Mouse (Mus musculus) hindbrain, embryonic 14.5 days (tissue): ENCODE measurements at regions not wholly inside any gene's neighbourhood (a gene's known extent, or its start where the extent isn't known, plus 50 kb on each side); places are given as distances from the start of the nearest gene placed in this dataset.

Source experiments
- ATAC-seq: fragments of 200-750 bp; cut with Nextera tagmentation; 2 replicates; pipeline ENCODE4 v1.8.0; 2017; ENCODE audit warnings: moderate number of reproducible peaks, mild to moderate bottlenecking, moderate TSS enrichment, moderate library complexity; ENCODE audit not compliant: low FRiP score
- DNase-seq: peaks from one replicate; pipeline ENCODE4 v3.0.0-alpha.2; 2015; ENCODE audit warnings: low spot score
- H3K27ac ChIP-seq: fragments of 300-500 bp; sonication (generic); 2 replicates; pipeline ENCODE4 v1.5.1; 2014; ENCODE audit warnings: mild to moderate bottlenecking, moderate library complexity
- H3K27me3 ChIP-seq: fragments of 300-500 bp; sonication (generic); 2 replicates; pipeline ENCODE4 v1.6.1; 2014; ENCODE audit warnings: mild to moderate bottlenecking, low read length, mixed read lengths; ENCODE audit not compliant: control insufficient read depth, insufficient read depth
- H3K36me3 ChIP-seq: fragments of 300-500 bp; sonication (generic); replicated peaks from 2 replicates; pipeline ENCODE4 v1.6.1; 2014; ENCODE audit not compliant: control insufficient read depth, insufficient read depth
- H3K4me1 ChIP-seq: fragments of 300-500 bp; sonication (generic); replicated peaks from 2 replicates; pipeline ENCODE4 v1.6.1; 2014; ENCODE audit warnings: antibody characterized with exemption, low read length, mixed read lengths; ENCODE audit not compliant: control insufficient read depth, insufficient read depth
- H3K4me2 ChIP-seq: fragments of 300-500 bp; sonication (generic); replicated peaks from 2 replicates; pipeline ENCODE4 v1.6.1; 2014; ENCODE audit warnings: mild to moderate bottlenecking, moderate library complexity
- H3K4me3 ChIP-seq: fragments of 300-500 bp; sonication (generic); replicated peaks from 2 replicates; pipeline ENCODE4 v1.5.1; 2014; ENCODE audit warnings: mild to moderate bottlenecking, low read length
- H3K9ac ChIP-seq: fragments of 300-500 bp; sonication (generic); 2 replicates; pipeline ENCODE4 v1.6.1; 2014
- H3K9me3 ChIP-seq: fragments of 300-500 bp; sonication (generic); 2 replicates; pipeline ENCODE4 v1.6.1; 2016; ENCODE audit warnings: low read length; ENCODE audit not compliant: control insufficient read depth
- WGBS: fragments of 180-500 bp; shearing (Covaris S2); extraction: QIAGEN DNeasy Blood & Tissue Kit; methylation state at CpG from one replicate; pipeline ENCODE4 v1.1.7; 2014; 5-methylcytosine and 5-hydroxymethylcytosine counted together

GRCm38 (mm10) chr3:14952169-14952729 lies 66.2 kb downstream of the Car2 start:
- H3K36me3 ChIP-seq = no peaks in the 10 kb centered on the region
- no peaks in the 10 kb centered on the region for H3K9me3 ChIP-seq
- no peak overlapping the region for H3K27ac ChIP-seq
- DNase-seq (no peak), ATAC-seq (no peak)
- H3K4me3 ChIP-seq = no peak overlapping the region
- 85% methylated on average over 3 of the region's 3 CpGs for WGBS
- H3K4me2 ChIP-seq = no peak overlapping the region
- no peaks in the 10 kb centered on the region for H3K4me1 ChIP-seq
- H3K27me3 ChIP-seq = no peaks in the 10 kb centered on the region
- H3K9ac ChIP-seq = no peak overlapping the region

DNA sequence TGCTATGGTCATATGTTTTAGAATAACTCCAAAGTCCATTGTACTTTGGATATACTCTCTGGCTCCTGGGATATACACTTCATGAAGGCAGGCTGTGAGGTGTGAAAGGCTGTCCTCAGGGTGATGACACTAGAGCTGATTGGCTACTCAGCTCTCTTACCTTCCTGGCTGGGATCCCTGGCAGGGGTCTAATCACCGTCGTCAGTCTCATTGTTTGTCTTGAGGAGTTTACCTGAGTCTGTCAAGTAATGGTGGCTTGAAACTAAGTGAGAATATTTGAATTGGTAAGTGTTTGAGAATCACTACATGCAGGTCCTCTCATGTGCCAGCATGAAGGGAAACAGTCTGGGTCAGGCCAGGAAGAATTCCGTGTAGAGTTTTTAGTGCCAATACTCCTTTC lies 66.9 kb downstream of the Car2 start:
- Histone ChIP-seq H3K27me3 (no peaks in the 10 kb centered on the region), H3K4me2 (no peak overlapping the region), H3K27ac (no peak overlapping the region), H3K9me3 (no peaks in the 10 kb centered on the region), H3K36me3 (no peaks in the 10 kb centered on the region), H3K4me1 (no peaks in the 10 kb centered on the region), H3K4me3 (no peak overlapping the region), H3K9ac (no peak overlapping the region)
- DNase-seq (no peak), ATAC-seq (no peak)
- WGBS = 69% methylated on average over 3 of the region's 3 CpGs

- 86% methylated on average over 1 of the region's 1 CpGs for WGBS
- no peaks in the 10 kb centered on the region for H3K36me3 ChIP-seq
- no peak overlapping the region for H3K27ac ChIP-seq
- H3K27me3 ChIP-seq = no peaks in the 10 kb centered on the region
- H3K4me1 ChIP-seq = no peaks in the 10 kb centered on the region
- ATAC-seq = no peak
- DNase-seq = no peak
- H3K9ac ChIP-seq = no peak overlapping the region
- no peak overlapping the region for H3K4me3 ChIP-seq
- no peak overlapping the region for H3K4me2 ChIP-seq
- H3K9me3 ChIP-seq = no peaks in the 10 kb centered on the region
Observed at GRCm38 (mm10) chr3:14957481-14957880, 71.4 kb downstream of the Car2 start.

DNA sequence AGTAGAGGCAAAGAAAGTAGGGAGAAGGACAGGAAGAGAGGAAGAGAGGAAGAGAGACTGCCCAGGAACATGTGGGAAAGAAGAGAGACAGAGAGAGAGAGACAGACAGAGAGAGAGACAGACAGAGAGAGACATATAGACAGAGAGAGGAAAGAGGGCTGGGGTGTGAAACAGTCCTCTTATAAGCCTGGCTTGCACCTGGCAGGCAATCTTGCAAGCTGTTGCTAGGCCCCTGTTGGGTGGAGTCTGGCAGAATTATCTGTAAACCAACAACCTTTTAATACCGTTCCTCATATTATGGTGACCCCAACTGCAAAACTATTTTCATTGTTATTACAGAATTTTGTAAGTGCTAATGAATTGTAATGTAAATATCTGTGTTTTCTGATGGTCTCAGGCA lies 72.2 kb downstream of the Car2 start:
- H3K9ac ChIP-seq = no peak overlapping the region

DNA sequence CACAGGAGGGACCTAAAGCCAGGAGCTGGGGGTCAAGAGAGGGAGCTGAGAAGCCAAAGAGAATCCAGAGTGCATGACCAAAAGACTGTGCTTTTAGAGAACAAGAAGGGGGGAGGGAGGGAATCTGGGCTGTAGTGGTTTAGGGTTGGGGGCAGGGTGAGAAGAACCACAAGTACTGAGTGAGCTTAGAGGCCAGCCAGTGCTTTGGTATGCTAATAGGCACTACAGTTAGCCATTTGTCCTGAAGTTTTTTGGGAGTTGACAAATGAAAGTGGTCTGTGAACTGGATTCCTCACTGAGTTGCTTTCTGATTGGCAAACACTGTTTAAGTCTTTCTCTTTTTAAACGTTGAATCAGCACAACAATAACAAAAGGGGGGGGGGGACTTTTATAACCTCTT lies 73.5 kb downstream of the Car2 start:
- Histone ChIP-seq H3K36me3 (no peaks in the 10 kb centered on the region), H3K27me3 (no peaks in the 10 kb centered on the region), H3K4me1 (no peaks in the 10 kb centered on the region), H3K4me2 (no peak overlapping the region), H3K4me3 (no peak overlapping the region), H3K27ac (no peak overlapping the region), H3K9ac (no peak overlapping the region), H3K9me3 (no peaks in the 10 kb centered on the region)
- peak; percentile 74; the same call in 1 of the 2 replicates for ATAC-seq
- DNase-seq = no peak
- 0% methylated on average over 1 of the region's 1 CpGs for WGBS

More for the DNA sequence above, 72.2 kb downstream of the Car2 start:
- no peaks in the 10 kb centered on the region for H3K4me1 ChIP-seq
- H3K4me3 ChIP-seq = no peak overlapping the region
- H3K4me2 ChIP-seq = no peak overlapping the region
- no peaks in the 10 kb centered on the region for H3K9me3 ChIP-seq
- WGBS = 70% methylated on average over 1 of the region's 1 CpGs
- H3K27ac ChIP-seq = no peak overlapping the region
- DNase-seq (no peak), ATAC-seq (no peak)
- H3K27me3 ChIP-seq = no peaks in the 10 kb centered on the region
- no peaks in the 10 kb centered on the region for H3K36me3 ChIP-seq

GRCm38 (mm10) chr3:14964795-14965194 lies 78.7 kb downstream of the Car2 start:
- WGBS = 86% methylated on average over 5 of the region's 5 CpGs
- Histone ChIP-seq H3K9ac (no peak overlapping the region), H3K4me3 (no peak overlapping the region), H3K27ac (no peak overlapping the region), H3K27me3 (no peaks in the 10 kb centered on the region), H3K4me1 (no peaks in the 10 kb centered on the region), H3K9me3 (no peaks in the 10 kb centered on the region), H3K4me2 (no peak overlapping the region), H3K36me3 (no peaks in the 10 kb centered on the region)
- ATAC-seq (no peak), DNase-seq (no peak)

DNA sequence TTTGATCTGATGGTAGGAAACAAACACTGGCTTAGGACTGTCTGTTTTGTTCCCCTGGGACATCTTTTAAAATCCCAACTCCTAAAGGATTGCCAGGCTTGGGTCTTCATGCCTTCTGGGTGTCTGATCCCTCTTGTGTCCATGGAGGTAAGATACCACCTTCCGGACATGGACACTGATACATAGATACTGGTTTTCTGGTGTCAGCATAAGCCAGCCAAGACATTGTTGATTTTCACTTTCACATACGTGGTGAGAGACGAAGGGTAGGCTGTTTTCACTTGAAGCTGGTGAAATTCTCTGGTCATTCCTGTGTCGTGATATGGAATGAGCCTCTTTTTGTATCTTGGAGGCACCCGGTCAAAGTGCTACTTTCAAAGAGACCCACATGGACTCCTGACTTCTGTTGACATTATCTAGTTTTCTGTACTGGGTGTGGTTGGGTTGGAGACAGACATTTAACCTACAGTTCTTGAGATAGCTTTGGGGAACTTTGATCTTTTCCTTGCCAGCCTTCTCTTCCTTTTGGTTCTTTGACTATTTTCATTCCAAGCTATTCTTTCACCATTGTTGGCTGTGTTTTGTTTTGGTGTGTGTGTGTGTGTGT lies 79.5 kb downstream of the Car2 start:
- no peak overlapping the region for H3K27ac ChIP-seq
- no peaks in the 10 kb centered on the region for H3K4me1 ChIP-seq
- WGBS = 89% methylated on average over 5 of the region's 5 CpGs
- DNase-seq (no peak), ATAC-seq (no peak)
- H3K4me2 ChIP-seq = no peak overlapping the region
- no peaks in the 10 kb centered on the region for H3K36me3 ChIP-seq
- no peaks in the 10 kb centered on the region for H3K27me3 ChIP-seq
- no peak overlapping the region for H3K9ac ChIP-seq
- no peaks in the 10 kb centered on the region for H3K9me3 ChIP-seq
- no peak overlapping the region for H3K4me3 ChIP-seq

DNA sequence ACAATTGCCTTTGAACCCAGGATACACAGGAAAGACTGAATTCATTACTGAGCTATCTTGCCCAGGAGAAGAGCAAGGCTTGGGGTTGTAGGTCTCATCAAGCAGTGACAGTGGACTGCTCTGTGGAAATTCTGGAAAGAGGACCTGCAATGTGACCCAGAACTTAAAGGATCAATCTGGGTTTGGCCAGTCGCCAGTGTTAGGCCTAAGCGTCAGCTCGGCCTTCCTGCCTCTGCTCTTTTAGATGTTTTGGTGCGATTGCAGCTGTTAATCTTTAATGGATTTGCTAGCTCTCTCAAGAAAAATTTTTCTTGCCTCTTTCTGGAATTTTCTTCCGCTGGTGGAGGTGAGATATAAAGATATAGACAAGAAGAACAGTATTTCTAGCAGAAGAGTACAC lies 81.2 kb downstream of the Car2 start:
- H3K9ac ChIP-seq = no peak overlapping the region
- H3K4me3 ChIP-seq = no peak overlapping the region
- no peak overlapping the region for H3K27ac ChIP-seq
- ATAC-seq = no peak
- no peaks in the 10 kb centered on the region for H3K27me3 ChIP-seq
- H3K4me2 ChIP-seq = no peak overlapping the region
- no peak for DNase-seq
- no peaks in the 10 kb centered on the region for H3K36me3 ChIP-seq
- H3K4me1 ChIP-seq = no peaks in the 10 kb centered on the region
- H3K9me3 ChIP-seq = no peaks in the 10 kb centered on the region
- 92% methylated on average over 5 of the region's 5 CpGs for WGBS

DNA sequence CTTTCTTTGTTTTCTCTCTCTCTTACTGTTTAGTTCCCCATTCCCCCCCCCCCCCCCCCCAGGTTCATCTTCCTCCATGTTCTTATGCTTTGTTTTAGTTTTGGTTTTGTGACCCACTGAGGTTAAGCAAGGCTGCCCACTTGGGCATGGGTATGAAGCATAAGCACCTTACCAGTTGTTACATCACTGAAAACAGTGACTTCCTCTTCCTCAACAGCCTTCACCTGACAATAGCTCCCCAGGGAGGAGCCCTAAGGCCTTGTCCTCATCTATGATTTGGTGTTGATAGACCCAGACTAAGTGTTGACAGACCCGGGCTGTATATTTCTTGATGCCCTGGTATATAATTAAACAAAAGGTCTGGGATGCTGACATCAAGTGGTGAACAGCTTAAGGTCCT lies 82.3 kb downstream of the Car2 start:
- Histone ChIP-seq H3K27ac (no peak overlapping the region), H3K4me1 (no peaks in the 10 kb centered on the region), H3K4me3 (no peak overlapping the region), H3K9ac (no peak overlapping the region), H3K27me3 (no peaks in the 10 kb centered on the region), H3K36me3 (no peaks in the 10 kb centered on the region), H3K9me3 (no peaks in the 10 kb centered on the region), H3K4me2 (no peak overlapping the region)
- ATAC-seq (no peak), DNase-seq (no peak)
- WGBS = 93% methylated on average over 1 of the region's 1 CpGs

DNA sequence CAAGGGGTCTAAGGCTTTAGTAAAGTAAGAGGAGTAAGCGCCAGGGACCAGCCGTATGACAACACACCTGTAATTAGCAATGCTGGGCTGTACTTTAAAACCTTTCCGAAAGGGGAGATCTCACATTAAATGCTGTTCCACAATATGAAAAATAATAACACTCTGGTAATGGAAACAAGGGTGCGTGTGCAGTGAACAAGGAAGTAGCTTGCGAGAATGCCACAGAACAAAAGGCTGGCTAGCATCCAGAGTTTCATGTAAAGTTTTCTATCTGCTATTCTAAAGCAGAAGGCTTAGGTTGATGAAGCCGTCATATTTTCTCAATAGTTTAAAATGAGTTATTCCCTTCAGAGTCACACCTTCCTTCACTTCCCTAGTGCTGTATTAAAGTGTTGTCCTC lies 83.6 kb downstream of the Car2 start:
- H3K4me2 ChIP-seq = no peak overlapping the region
- no peak for ATAC-seq
- no peak for DNase-seq
- no peak overlapping the region for H3K27ac ChIP-seq
- no peak overlapping the region for H3K9ac ChIP-seq
- no peaks in the 10 kb centered on the region for H3K36me3 ChIP-seq
- H3K4me1 ChIP-seq = no peaks in the 10 kb centered on the region
- WGBS = 85% methylated on average over 6 of the region's 6 CpGs
- H3K27me3 ChIP-seq = no peaks in the 10 kb centered on the region
- no peaks in the 10 kb centered on the region for H3K9me3 ChIP-seq
- no peak overlapping the region for H3K4me3 ChIP-seq
